Mouse (Mus musculus) T-helper 1 cell (primary cell): Measurements from ENCODE around the gene Hbq1b.

Experiments
- in situ Hi-C: fragments of 300-600 bp; cut with MboI, MseI; formaldehyde crosslinking; loops from one replicate; pipeline ENCODE4 v1.15.1; 2025; ENCODE audit warnings: high pct_unique_total_duplicates

Gene Hbq1b

GRCm38 (mm10) chr11:32300279-32301267 lies 13.8 kb downstream of the Hbq1b start:
- in situ Hi-C loops: no loop called here

DNA sequence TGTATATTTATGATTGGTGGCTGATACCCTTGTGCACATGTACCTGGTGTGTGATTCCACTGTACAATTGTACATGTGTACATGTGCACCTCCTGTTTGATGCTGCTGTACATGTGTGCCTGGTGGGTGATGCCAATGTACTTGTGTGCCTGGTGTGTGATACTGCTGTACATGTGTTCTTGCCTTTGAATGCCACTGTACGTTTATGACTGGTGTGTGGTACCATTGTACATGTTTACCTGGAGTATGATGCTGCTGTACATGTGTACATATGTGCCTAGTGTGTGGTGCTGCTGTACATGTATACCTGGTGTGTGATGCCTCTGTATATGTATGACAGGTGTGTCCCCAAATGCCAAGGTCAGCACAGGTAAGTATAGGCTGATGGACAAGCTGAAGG lies 14.7 kb downstream of the Hbq1b start:
- in situ Hi-C loops: no loop called here

DNA sequence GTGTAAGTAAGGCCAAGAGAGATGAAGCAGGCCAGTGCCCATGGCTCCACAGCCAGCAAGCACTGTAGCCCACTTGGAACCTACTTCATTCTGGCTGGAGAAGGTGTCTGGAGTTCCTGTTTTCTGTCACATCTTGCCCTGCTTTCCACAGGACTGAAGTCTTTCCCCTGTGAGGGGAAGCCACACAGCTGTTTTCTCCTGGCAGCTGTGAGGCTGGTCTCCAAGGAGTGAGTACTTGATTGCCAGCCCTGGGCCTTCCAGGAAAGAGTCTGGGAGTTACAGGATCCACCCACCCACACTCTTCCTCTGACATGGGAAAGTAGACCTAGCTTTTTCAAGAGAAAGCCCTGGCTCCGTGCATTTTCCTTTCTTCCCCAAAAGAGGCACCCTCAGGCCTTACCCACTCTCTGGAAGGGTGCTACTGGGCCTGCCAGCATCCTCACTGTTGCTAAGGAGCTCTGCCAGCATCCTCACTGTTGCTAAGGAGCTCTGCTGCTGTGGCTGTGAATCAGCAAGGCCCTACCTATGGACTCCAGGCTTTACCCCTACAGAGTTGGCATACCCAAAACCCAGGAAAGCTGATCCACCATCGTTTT lies 16.2 kb downstream of the Hbq1b start:
- in situ Hi-C loops: no loop called here

- in situ Hi-C loops: no loop called here
Observed at GRCm38 (mm10) chr11:32303455-32303854, 16.7 kb downstream of the Hbq1b start.

- in situ Hi-C loops: no loop called here
Observed at GRCm38 (mm10) chr11:32307006-32307405, 20.2 kb downstream of the Hbq1b start.

DNA sequence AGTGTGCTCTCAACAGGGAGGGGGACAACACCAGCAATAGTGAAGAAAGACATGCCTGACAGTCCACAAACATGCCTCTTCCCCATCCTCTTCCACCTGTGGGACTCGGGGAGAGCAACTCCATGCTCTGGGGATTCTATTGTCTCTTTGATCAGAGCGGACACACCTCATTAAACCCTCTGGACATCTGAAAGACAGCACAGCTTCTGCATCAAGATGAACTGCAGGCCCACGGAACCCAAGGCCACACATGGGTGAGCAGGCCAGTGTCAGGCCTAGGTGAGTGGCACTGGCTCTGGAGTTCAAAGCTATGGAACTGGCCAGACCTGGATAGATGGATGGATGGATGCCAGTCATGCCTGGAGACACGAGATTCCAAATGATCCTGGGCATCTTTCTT lies 22.7 kb downstream of the Hbq1b start:
- in situ Hi-C loops: no loop called here

DNA sequence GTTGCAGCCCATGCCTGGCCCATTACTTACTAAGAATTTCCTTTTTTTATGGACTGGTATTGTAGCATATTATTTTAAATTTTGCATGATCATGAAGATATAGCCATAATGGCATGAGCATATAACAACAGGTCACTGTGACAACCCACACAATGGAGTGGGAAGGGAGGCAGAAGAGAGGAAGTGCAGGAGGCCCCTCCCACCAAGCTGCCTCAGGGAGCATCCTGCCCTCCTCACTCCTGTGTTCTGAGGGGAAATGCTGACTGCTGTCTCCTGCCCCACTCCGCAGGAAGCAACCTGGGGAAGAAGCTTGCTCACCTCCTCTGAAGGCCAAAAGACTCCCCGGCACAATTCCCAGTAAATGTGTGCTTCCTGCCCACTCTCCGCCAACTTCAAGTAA lies 23.2 kb downstream of the Hbq1b start:
- in situ Hi-C loops: no loop called here

DNA sequence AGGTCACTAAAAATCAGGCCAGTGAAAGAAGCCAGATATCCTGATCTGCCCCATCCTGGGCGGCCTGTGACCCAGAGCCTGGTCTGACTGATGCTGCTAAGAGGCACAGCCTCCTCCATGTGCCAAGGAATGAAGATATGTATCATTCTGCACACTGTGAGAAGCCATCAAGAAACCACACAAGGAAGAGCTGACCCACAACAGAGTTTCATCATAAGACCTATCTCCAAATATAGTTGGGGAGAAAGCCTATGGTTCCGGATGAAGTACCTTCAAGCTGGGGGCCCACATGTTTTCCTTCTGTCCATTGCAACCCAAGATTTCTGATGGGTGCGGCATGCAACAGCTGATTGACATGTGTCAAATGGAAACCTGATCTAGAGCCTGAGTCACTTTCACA lies 29.2 kb downstream of the Hbq1b start:
- in situ Hi-C loops: loop anchor here (5.0 kb wide), 1 partner anchor 464 kb away; no protein-coding TSS in a partner anchor

GRCm38 (mm10) chr11:32320507-32321195 lies 33.9 kb downstream of the Hbq1b start:
- in situ Hi-C loops: no loop called here

- in situ Hi-C loops: no loop called here
Observed at GRCm38 (mm10) chr11:32321196-32321565, 34.4 kb downstream of the Hbq1b start.

GRCm38 (mm10) chr11:32324609-32325008 lies 37.8 kb downstream of the Hbq1b start:
- in situ Hi-C loops: no loop called here

DNA sequence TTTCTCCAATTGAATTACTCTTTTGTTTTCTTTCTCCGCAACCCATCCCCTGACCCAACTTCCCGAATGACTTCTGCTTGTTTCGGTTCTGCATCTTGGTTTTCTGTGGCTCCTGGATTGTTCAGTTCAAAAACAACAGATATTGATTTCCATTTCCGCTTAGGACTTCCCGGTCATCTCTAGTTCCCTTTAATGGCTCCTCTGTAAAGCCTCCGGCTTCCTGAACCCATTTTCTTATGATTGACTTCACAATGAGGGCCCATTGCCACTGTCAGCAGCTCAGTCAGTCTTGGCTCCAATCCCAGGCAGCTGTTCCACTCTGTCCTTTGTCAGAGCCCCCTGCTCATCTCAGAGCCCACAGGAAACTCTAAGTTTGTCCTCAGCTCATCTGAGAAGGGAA lies 44.3 kb downstream of the Hbq1b start:
- in situ Hi-C loops: loop anchor here (10.0 kb wide), 1 partner anchor 264 kb away; no protein-coding TSS in a partner anchor

DNA sequence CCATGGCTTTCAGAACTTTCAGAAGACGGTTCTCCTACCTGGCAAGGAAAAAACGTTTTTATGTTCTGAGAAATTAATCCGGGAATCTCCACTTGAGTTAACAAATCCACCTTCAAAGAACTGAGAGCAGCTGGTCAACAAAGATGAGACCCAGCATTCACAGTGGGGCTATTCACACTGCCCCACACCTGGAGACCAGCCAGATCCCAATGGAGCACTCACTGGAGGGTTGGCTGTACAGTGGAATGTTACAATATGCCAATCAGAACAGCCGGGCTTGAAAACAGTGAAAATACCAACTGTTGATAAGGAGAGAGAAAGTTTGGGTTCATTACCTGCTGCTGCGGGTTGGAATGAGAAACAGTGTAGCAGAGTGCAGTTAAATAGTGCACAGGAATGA lies 45.1 kb downstream of the Hbq1b start:
- in situ Hi-C loops: loop anchor here (10.0 kb wide), 1 partner anchor 263 kb away; no protein-coding TSS in a partner anchor

GRCm38 (mm10) chr11:32333235-32333634 lies 46.5 kb downstream of the Hbq1b start:
- in situ Hi-C loops: loop anchor here (10.0 kb wide), 1 partner anchor 262 kb away; no protein-coding TSS in a partner anchor

DNA sequence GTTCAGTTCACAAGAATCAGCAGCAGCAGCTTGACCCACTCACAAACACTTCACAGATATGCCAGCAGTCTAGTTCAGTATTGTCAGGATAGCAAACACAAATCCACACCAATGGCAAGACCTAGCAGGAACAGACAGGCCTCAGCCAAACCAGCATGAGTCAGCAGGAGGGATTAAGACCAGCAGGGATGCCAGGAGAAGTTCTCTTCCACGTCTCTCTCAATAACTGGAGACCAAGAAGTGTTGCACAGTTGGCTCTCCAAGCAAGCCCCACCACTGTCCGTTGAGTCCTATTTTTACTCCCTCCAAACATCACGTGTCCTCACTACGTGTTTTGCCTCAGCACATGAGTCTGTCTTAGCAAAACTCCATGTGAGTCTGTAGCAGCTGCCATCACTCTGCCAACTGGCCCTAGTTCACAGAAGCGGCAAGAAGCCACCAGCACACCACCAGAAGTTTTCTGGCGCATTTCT lies 49.7 kb downstream of the Hbq1b start:
- in situ Hi-C loops: loop anchor here (10.0 kb wide), 1 partner anchor 258 kb away; no protein-coding TSS in a partner anchor
